Mouse (Mus musculus): ENCODE data around the gene Exosc7. TPM values are rescaled to one million over a fixed set of nuclear protein-coding genes. Genes with fewer than 3 reads are reported as not detected.

The Exosc7 gene
- polyA plus RNA-seq, 1 experiment from 2014 or later = 100.0 TPM

- Histone ChIP-seq H3K27me3 (ENCODE audit: control insufficient read depth, insufficient read depth, low read length) (no peaks in the 10 kb centered on the region), H3K4me1 (ENCODE audit: control insufficient read depth, insufficient read depth, low read length) (no peaks in the 10 kb centered on the region), H3K9me3 (replicated peaks; ENCODE audit: control insufficient read depth, low read length) (no peaks in the 10 kb centered on the region), H3K27ac (ENCODE audit: low read depth, low read length) (no peak overlapping the region), H3K4me3 (ENCODE audit: low read depth, low read length) (no peak overlapping the region), H3K4me2 (no peak overlapping the region), H3K36me3 (ENCODE audit: control insufficient read depth, insufficient read depth, low read length) (peaks cover 5% of the 10 kb centered on the region), H3K9ac (ENCODE audit: low read depth, low read length) (no peak overlapping the region)
- no peak for ATAC-seq (replicated peaks; ENCODE audit: insufficient number of reproducible peaks, low FRiP score, low TSS enrichment)
These were observed 9.6 kb upstream of the Exosc7 start for GRCm38 (mm10) chr9:123103425-123103824.

DNA sequence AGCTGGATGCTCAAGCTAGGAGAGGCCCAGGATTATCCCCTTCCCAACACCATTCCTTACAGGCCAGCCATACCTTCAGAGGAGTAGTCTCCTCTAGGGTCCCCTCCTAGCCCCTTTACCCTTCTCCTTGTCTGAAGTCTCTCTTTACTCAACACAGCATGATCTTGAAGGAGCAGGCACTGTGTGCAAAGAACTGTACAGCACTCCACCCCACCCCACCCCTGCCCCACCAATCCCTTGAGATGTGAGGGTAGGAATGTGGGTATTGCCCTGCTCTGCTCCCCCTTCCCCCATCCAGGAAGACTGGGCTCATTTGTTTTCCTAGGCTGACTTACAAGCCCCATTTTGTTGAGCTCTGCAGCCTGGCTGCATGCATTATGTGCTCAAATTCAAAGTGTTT, 8.7 kb upstream of the Exosc7 start:
- Histone ChIP-seq H3K9me3 (replicated peaks; ENCODE audit: control insufficient read depth, low read length) (no peaks in the 10 kb centered on the region), H3K27ac (ENCODE audit: low read depth, low read length) (no peak overlapping the region), H3K4me2 (no peak overlapping the region), H3K36me3 (ENCODE audit: control insufficient read depth, insufficient read depth, low read length) (peaks cover 5% of the 10 kb centered on the region), H3K27me3 (ENCODE audit: control insufficient read depth, insufficient read depth, low read length) (no peaks in the 10 kb centered on the region), H3K4me1 (ENCODE audit: control insufficient read depth, insufficient read depth, low read length) (no peaks in the 10 kb centered on the region), H3K4me3 (ENCODE audit: low read depth, low read length) (no peak overlapping the region), H3K9ac (ENCODE audit: low read depth, low read length) (no peak overlapping the region)
- ATAC-seq (replicated peaks; ENCODE audit: insufficient number of reproducible peaks, low FRiP score, low TSS enrichment) = no peak

- Histone ChIP-seq H3K27ac (ENCODE audit: low read depth, low read length) (no peak overlapping the region), H3K4me3 (ENCODE audit: low read depth, low read length) (no peak overlapping the region), H3K4me1 (ENCODE audit: control insufficient read depth, insufficient read depth, low read length) (peaks cover 6% of the 10 kb centered on the region), H3K9me3 (replicated peaks; ENCODE audit: control insufficient read depth, low read length) (no peaks in the 10 kb centered on the region), H3K36me3 (ENCODE audit: control insufficient read depth, insufficient read depth, low read length) (peaks cover 2% of the 10 kb centered on the region; the same call in 1 of the 2 replicates), H3K27me3 (ENCODE audit: control insufficient read depth, insufficient read depth, low read length) (no peaks in the 10 kb centered on the region), H3K4me2 (no peak overlapping the region), H3K9ac (ENCODE audit: low read depth, low read length) (no peak overlapping the region)
- no peak; the same call in 1 of the 2 replicates for ATAC-seq (replicated peaks; ENCODE audit: insufficient number of reproducible peaks, low FRiP score, low TSS enrichment)
- WGBS (ENCODE audit: insufficient replicate concordance) = 93% methylated on average over 4 of the region's 4 CpGs
These were observed 5.8 kb upstream of the Exosc7 start for GRCm38 (mm10) chr9:123107186-123107585.

- Histone ChIP-seq H3K4me1 (ENCODE audit: control insufficient read depth, insufficient read depth, low read length) (peaks cover 12% of the 10 kb centered on the region), H3K4me2 (no peak overlapping the region), H3K9ac (ENCODE audit: low read depth, low read length) (no peak overlapping the region), H3K27me3 (ENCODE audit: control insufficient read depth, insufficient read depth, low read length) (no peaks in the 10 kb centered on the region), H3K36me3 (ENCODE audit: control insufficient read depth, insufficient read depth, low read length) (peaks cover 2% of the 10 kb centered on the region; the same call in 1 of the 2 replicates), H3K4me3 (ENCODE audit: low read depth, low read length) (no peak overlapping the region), H3K9me3 (replicated peaks; ENCODE audit: control insufficient read depth, low read length) (no peaks in the 10 kb centered on the region), H3K27ac (ENCODE audit: low read depth, low read length) (no peak overlapping the region)
- 89% methylated on average over 7 of the region's 7 CpGs for WGBS (ENCODE audit: insufficient replicate concordance)
- ATAC-seq (replicated peaks; ENCODE audit: insufficient number of reproducible peaks, low FRiP score, low TSS enrichment) = no peak
These were observed 3.8 kb upstream of the Exosc7 start for GRCm38 (mm10) chr9:123109188-123109587.

DNA sequence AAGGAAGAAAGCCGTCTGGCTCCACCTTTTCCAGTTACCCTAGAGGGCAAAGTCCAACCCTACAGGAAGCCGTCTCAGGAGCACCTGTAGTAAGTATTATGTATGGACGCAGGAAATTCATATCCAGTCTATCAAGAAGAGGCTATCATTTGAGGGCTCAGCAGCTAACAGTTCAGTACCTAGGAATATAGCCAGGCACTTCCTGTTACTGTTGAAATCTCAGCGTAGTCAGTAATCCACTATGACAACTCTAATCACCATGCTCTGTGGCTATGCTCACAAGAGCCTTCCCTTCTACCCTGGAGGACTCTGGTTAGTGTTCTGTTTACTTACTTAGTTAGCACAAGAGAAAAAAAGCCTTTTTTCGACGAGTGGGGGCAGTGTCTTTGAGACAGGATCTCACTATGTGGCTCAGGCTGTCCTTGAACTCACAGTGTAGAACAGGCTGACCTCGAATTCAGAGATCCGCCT, 1.2 kb upstream of the Exosc7 start:
- Histone ChIP-seq H3K4me3 (ENCODE audit: low read depth, low read length) (peak overlapping the region; percentile 99), H3K4me1 (ENCODE audit: control insufficient read depth, insufficient read depth, low read length) (peaks cover 12% of the 10 kb centered on the region), H3K9ac (ENCODE audit: low read depth, low read length) (peak overlapping the region; percentile 95; the same call in 1 of the 2 replicates), H3K27me3 (ENCODE audit: control insufficient read depth, insufficient read depth, low read length) (no peaks in the 10 kb centered on the region), H3K36me3 (ENCODE audit: control insufficient read depth, insufficient read depth, low read length) (no peaks in the 10 kb centered on the region), H3K27ac (ENCODE audit: low read depth, low read length) (no peak overlapping the region), H3K4me2 (peak overlapping the region; percentile 96), H3K9me3 (replicated peaks; ENCODE audit: control insufficient read depth, low read length) (no peaks in the 10 kb centered on the region)
- WGBS (ENCODE audit: insufficient replicate concordance) = 61% methylated on average over 8 of the region's 8 CpGs
- no peak for ATAC-seq (replicated peaks; ENCODE audit: insufficient number of reproducible peaks, low FRiP score, low TSS enrichment)

GRCm38 (mm10) chr9:123113931-123114330, 916 bp downstream of the Exosc7 start:
- Histone ChIP-seq H3K27me3 (ENCODE audit: control insufficient read depth, insufficient read depth, low read length) (no peaks in the 10 kb centered on the region), H3K36me3 (ENCODE audit: control insufficient read depth, insufficient read depth, low read length) (peaks cover 3% of the 10 kb centered on the region), H3K4me1 (ENCODE audit: control insufficient read depth, insufficient read depth, low read length) (peaks cover 12% of the 10 kb centered on the region), H3K27ac (ENCODE audit: low read depth, low read length) (no peak overlapping the region), H3K9ac (ENCODE audit: low read depth, low read length) (peak overlapping the region; percentile 95), H3K4me3 (ENCODE audit: low read depth, low read length) (peak overlapping the region; percentile 99), H3K9me3 (replicated peaks; ENCODE audit: control insufficient read depth, low read length) (no peaks in the 10 kb centered on the region), H3K4me2 (peak overlapping the region; percentile 96)
- ATAC-seq (replicated peaks; ENCODE audit: insufficient number of reproducible peaks, low FRiP score, low TSS enrichment) = no peak
- WGBS (ENCODE audit: insufficient replicate concordance) = 67% methylated on average over 6 of the region's 6 CpGs

DNA sequence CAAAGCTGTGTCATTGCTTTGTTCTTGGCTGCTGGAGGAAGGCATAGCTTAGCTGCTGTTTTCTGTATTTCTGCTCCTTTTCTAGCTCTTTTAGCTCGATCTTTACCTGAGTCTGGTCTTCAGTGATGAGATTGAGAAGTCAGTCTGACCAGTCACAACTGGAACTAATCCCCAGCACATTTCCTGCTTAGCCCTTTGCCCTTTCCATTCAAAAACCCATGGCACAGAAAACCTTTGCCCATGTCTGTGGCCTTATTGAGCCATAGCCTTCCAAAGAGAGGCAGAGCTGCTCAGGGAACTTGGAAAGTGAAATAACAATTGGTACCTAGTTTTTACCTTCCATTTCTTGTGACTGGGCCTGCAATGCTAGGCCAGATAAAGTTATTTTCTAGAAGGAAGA, 2.6 kb downstream of the Exosc7 start:
- no peak overlapping the region for H3K4me3 ChIP-seq (ENCODE audit: low read depth, low read length)
- no peak for ATAC-seq (replicated peaks; ENCODE audit: insufficient number of reproducible peaks, low FRiP score, low TSS enrichment)
- peaks cover 12% of the 10 kb centered on the region for H3K4me1 ChIP-seq (ENCODE audit: control insufficient read depth, insufficient read depth, low read length)
- peaks cover 15% of the 10 kb centered on the region for H3K36me3 ChIP-seq (ENCODE audit: control insufficient read depth, insufficient read depth, low read length)
- no peaks in the 10 kb centered on the region for H3K27me3 ChIP-seq (ENCODE audit: control insufficient read depth, insufficient read depth, low read length)
- H3K27ac ChIP-seq (ENCODE audit: low read depth, low read length) = no peak overlapping the region
- WGBS (ENCODE audit: insufficient replicate concordance) = 93% methylated on average over 1 of the region's 1 CpGs
- no peaks in the 10 kb centered on the region for H3K9me3 ChIP-seq (replicated peaks; ENCODE audit: control insufficient read depth, low read length)
- no peak overlapping the region for H3K9ac ChIP-seq (ENCODE audit: low read depth, low read length)
- no peak overlapping the region for H3K4me2 ChIP-seq

DNA sequence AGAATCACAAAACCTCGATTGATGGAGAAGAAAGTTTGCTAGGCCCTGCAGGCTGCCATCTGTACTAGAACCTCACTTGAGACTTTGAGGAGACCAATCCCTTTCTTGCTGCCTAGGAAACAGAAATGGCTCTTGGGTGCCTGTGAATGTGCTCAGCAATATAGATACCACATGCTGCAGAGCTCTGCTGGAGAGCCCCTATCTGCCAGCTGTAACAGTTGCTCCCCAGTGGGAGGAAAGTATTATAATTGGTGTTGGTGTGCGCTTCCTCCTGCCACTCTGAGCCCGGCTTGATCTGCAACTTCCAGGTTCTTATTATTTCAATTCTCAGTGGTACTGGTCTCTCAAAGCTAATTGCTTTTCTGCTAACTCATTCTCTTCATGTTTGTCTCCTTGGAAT, 10.0 kb downstream of the Exosc7 start:
- Histone ChIP-seq H3K4me2 (no peak overlapping the region), H3K27me3 (ENCODE audit: control insufficient read depth, insufficient read depth, low read length) (no peaks in the 10 kb centered on the region), H3K9me3 (replicated peaks; ENCODE audit: control insufficient read depth, low read length) (no peaks in the 10 kb centered on the region), H3K9ac (ENCODE audit: low read depth, low read length) (no peak overlapping the region), H3K36me3 (ENCODE audit: control insufficient read depth, insufficient read depth, low read length) (peaks cover 34% of the 10 kb centered on the region), H3K4me1 (ENCODE audit: control insufficient read depth, insufficient read depth, low read length) (no peaks in the 10 kb centered on the region), H3K27ac (ENCODE audit: low read depth, low read length) (no peak overlapping the region), H3K4me3 (ENCODE audit: low read depth, low read length) (no peak overlapping the region)
- whole genome bisulfite sequencing (ENCODE audit: insufficient replicate concordance) = 86% methylated on average over 3 of the region's 3 CpGs
- no peak for ATAC-seq (replicated peaks; ENCODE audit: insufficient number of reproducible peaks, low FRiP score, low TSS enrichment)

DNA sequence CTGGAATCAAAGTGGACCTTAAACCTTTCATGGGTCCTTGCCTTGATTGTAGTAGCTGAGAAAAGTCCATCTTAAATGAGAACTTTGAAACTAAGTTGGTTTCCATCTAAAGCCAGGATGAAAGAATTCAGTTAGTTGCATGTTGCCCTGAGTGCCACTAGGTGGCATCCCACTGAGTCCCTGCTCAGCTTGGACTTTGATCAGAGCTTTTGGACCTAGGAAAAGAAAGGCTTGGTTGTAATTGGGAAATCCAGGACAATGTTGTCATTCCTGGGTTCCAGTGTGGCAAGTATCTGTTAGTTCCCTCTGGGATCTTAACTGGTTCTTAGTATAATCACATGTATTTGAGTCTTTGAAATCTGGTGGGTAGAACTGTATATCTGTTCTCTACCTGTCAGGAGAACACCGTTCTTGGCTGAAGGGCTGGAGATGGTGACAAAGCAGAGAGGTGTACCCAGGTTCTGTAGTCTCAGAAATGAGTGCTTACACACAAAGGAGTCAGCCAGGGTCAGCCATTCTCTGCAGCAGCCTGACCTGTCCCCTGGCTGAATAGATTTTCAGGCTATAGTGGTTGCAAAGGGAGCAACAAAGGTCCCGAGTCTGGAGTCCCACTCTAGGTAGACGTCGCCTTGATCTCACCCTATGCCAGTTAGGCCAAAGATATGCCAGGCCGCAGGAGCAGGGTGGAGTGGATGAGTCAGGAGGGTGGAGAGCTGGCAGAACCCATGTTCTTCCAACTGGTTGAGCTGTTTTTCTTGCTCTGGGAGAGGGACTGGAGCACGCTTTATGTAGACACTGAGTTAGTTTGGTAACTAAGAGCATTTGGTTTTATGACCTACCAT, 10.8 kb downstream of the Exosc7 start:
- H3K4me1 ChIP-seq (ENCODE audit: control insufficient read depth, insufficient read depth, low read length) = no peaks in the 10 kb centered on the region
- H3K4me3 ChIP-seq (ENCODE audit: low read depth, low read length) = no peak overlapping the region
- H3K9me3 ChIP-seq (replicated peaks; ENCODE audit: control insufficient read depth, low read length) = no peaks in the 10 kb centered on the region
- no peaks in the 10 kb centered on the region for H3K27me3 ChIP-seq (ENCODE audit: control insufficient read depth, insufficient read depth, low read length)
- H3K27ac ChIP-seq (ENCODE audit: low read depth, low read length) = no peak overlapping the region
- WGBS (ENCODE audit: insufficient replicate concordance) = 90% methylated on average over 6 of the region's 6 CpGs
- H3K36me3 ChIP-seq (ENCODE audit: control insufficient read depth, insufficient read depth, low read length) = peaks cover 38% of the 10 kb centered on the region
- ATAC-seq (replicated peaks; ENCODE audit: insufficient number of reproducible peaks, low FRiP score, low TSS enrichment) = no peak
- no peak overlapping the region for H3K4me2 ChIP-seq
- no peak overlapping the region for H3K9ac ChIP-seq (ENCODE audit: low read depth, low read length)

All from heart, embryonic 11.5 days (tissue).